Mouse (Mus musculus): ENCODE data around the gene Ncor2.

- no peak for TF ChIP-seq CHD2 (IDR thresholded peaks at IDR 0.05; ENCODE audit: low read depth, low read length)
- no peak for TF ChIP-seq ZNF384 (IDR thresholded peaks at IDR 0.05; ENCODE audit: low read depth, low read length)
Observed at GRCm38 (mm10) chr5:125127920-125128319, 51.1 kb downstream of the Ncor2 start.
